Mouse (Mus musculus) ES-E14 (cell line): Measurements from ENCODE around the gene Gm48552. TPM values are rescaled to one million over a fixed set of nuclear protein-coding genes. Genes with fewer than 3 reads are reported as not detected.

Source experiments
- DNase-seq: peaks from one replicate; pipeline ENCODE4 v3.0.0-alpha.2; 2013; ENCODE audit warnings: low read depth, low spot score
- H3K27ac ChIP-seq: 2 replicates; pipeline ENCODE4 v1.5.1; 2012; ENCODE audit warnings: low read depth, mild to moderate bottlenecking, low read length, moderate library complexity, mixed read lengths; ENCODE audit not compliant: poor library complexity, insufficient read depth, severe bottlenecking
- H3K36me3 ChIP-seq: 2 replicates; pipeline ENCODE4 v1.6.1; 2012; ENCODE audit warnings: mild to moderate bottlenecking, low read length, moderate library complexity, mixed read lengths; ENCODE audit not compliant: control insufficient read depth, poor library complexity, insufficient read depth, severe bottlenecking
- H3K4me1 ChIP-seq, 2 experiments: fragments of 150-350 bp in 1 of 2; sonication (generic) in 1 of 2; 2 replicates each; pipeline ENCODE4 v1.6.1; 2012; ENCODE audit warnings: low read length in 2 of 2, mild to moderate bottlenecking in 1 of 2, mixed read lengths in 1 of 2; ENCODE audit not compliant: control insufficient read depth in 2 of 2, insufficient read depth in 2 of 2, poor library complexity in 1 of 2
- H3K4me3 ChIP-seq, 2 experiments: fragments of 150-350 bp in 1 of 2; sonication (generic) in 1 of 2; 2 replicates each; pipeline ENCODE4 v1.5.1; 2012; ENCODE audit warnings: low read length in 2 of 2, low read depth in 1 of 2, mild to moderate bottlenecking in 1 of 2, mixed read lengths in 1 of 2; ENCODE audit not compliant: insufficient read depth in 1 of 2, poor library complexity in 1 of 2, severe bottlenecking in 1 of 2
- H3K9ac ChIP-seq: 2 replicates; pipeline ENCODE4 v1.6.1; 2012; ENCODE audit warnings: low read depth, mild to moderate bottlenecking, low read length, mixed read lengths; ENCODE audit not compliant: poor library complexity, insufficient read depth, severe bottlenecking
- H3K9me3 ChIP-seq: fragments of 150-350 bp; sonication (generic); 2 replicates; pipeline ENCODE4 v1.6.1; 2012; ENCODE audit warnings: low read depth, mild to moderate bottlenecking, low read length; ENCODE audit not compliant: control insufficient read depth, insufficient read depth
- CHD2 ChIP-seq: IDR thresholded peaks from 2 replicates; pipeline ENCODE4 v1.6.1; 2014; ENCODE audit warnings: mild to moderate bottlenecking, low read depth, low read length, inconsistent platforms
- HCFC1 ChIP-seq: IDR thresholded peaks from 2 replicates; pipeline ENCODE4 v1.6.1; 2012; ENCODE audit warnings: low read length, inconsistent platforms, borderline replicate concordance; ENCODE audit not compliant: insufficient read depth
- MAFK ChIP-seq: IDR thresholded peaks from 2 replicates; pipeline ENCODE4 v1.6.1; 2014; ENCODE audit warnings: mild to moderate bottlenecking, low read depth, low read length, inconsistent platforms; ENCODE audit not compliant: insufficient read depth
- ZC3H11A ChIP-seq: IDR thresholded peaks from 2 replicates; pipeline ENCODE4 v1.6.1; 2012; ENCODE audit warnings: low read depth, mild to moderate bottlenecking, inconsistent platforms, low read length, borderline replicate concordance
- ZNF384 ChIP-seq: IDR thresholded peaks from 2 replicates; pipeline ENCODE4 v1.6.1; 2012; ENCODE audit warnings: low read depth, low read length, inconsistent platforms
- in situ Hi-C, 2 experiments: fragments of 600-800 bp; cut with MboI; formaldehyde crosslinking; loops; one replicate each; pipeline ENCODE4 v1.15.1; 2025; ENCODE audit warnings: low sequenced_read_pairs in 2 of 2, inconsistent platforms in 1 of 2; ENCODE audit not compliant: unreplicated experiment in 2 of 2
- total RNA-seq: library from RNA; depleted of rRNA; stranded (reverse); fragments of 300-350 nt; gene quantifications from 2 replicates; pipeline ENCODE4 v1.2.3, GENCODE M21; 2012

The Gm48552 gene
- total RNA-seq, 1 experiment, result 2.5 TPM

DNA sequence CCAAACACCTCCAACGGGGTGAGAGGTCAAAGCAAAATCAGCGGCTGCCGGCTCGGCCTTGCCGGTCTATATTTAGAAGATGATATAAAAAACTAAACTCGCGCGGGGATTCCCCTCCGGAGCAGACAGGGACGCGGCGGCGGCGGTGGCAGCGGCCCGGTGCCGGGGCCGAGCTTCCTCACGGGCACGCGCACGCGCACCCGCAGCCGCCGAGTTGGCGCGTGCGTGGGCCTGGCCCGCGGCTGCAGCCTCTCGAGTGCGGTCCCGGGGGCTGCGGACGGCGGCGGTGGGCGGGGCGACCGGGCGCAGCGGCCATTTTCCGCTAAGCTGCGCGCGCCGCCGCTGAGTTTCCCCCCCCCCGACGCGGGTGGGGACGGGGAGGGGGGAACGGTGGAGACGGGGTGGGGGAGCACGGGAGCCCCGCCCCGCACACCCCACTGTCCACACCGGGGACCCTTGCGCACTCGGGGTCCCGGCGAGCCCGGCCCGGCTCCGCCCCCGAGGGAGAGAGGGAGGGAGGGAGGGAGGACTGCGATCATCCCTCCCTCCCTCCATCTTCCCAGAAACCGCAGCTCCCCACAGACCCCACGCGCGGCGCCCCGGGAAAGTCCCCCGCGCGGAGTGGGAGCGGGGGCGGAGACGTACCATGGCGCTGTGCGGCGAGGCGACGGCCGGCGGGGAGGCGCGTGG lies 41.5 kb downstream of the Gm48552 start:
- H3K9ac ChIP-seq, result peak overlapping the region; percentile 67; the same call in 1 of the 2 replicates
- peaks cover 7 to 23% of the 10 kb centered on the region in 2 experiments; a peak in 2 of 4 replicates for H3K4me1 ChIP-seq
- H3K27ac ChIP-seq, result no peak overlapping the region
- peak overlapping the region; percentile 84 to 89 for H3K4me3 ChIP-seq
- no peaks in the 10 kb centered on the region for H3K9me3 ChIP-seq
- TF ChIP-seq CHD2, result no peak
- TF ChIP-seq ZC3H11A, result no peak
- no peak for TF ChIP-seq HCFC1
- TF ChIP-seq ZNF384, result no peak
- no peak for TF ChIP-seq MAFK
- H3K36me3 ChIP-seq, result no peaks in the 10 kb centered on the region
- no peak for DNase-seq
- in situ Hi-C loops, result no loop called here

DNA sequence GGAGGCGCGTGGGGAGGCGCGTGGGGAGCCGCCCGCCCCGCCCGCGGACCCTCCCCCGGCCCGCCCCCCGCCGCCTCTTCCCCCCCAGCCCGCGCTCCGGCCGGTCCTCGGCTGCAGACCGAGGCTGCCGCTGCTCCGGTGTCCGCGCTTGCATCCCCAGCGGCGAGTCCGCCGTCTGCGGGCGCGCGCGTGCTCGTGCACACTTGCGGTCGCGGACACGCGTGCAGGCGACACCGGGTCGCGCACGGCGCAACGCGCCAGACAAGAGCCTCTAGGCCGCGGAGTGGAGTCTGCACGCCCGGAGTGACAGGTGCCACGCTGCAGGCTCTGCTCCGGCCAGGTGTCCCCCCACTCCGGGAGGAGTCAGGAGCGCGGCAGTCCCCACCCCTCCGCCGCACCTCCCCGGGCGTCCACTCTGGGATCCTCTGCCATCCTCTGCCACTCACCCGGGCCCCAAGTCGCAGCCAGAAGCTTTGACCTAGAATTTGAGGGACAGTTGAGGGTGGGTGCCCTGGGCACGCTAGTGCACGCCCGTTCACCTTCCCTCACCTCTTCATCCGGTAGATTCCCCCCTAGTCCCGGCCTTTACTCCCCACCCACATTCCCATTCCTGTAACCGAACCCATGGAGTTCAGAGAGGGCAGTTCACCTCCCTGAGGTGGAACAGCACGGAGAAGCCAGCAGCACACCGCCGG lies 42.2 kb downstream of the Gm48552 start:
- peak overlapping the region; percentile 67 for H3K9ac ChIP-seq
- no peak overlapping the region for H3K27ac ChIP-seq
- in situ Hi-C loops, result no loop called here
- H3K36me3 ChIP-seq, result no peaks in the 10 kb centered on the region
- peak overlapping the region; percentile 84 to 89 for H3K4me3 ChIP-seq
- DNase-seq, result no peak
- TF ChIP-seq HCFC1, result no peak
- TF ChIP-seq MAFK, result no peak
- no peak for TF ChIP-seq ZNF384
- TF ChIP-seq CHD2, result no peak
- TF ChIP-seq ZC3H11A, result no peak
- H3K9me3 ChIP-seq, result no peaks in the 10 kb centered on the region
- H3K4me1 ChIP-seq, result peaks cover 5 to 19% of the 10 kb centered on the region in 2 experiments; a peak in 2 of 4 replicates

DNA sequence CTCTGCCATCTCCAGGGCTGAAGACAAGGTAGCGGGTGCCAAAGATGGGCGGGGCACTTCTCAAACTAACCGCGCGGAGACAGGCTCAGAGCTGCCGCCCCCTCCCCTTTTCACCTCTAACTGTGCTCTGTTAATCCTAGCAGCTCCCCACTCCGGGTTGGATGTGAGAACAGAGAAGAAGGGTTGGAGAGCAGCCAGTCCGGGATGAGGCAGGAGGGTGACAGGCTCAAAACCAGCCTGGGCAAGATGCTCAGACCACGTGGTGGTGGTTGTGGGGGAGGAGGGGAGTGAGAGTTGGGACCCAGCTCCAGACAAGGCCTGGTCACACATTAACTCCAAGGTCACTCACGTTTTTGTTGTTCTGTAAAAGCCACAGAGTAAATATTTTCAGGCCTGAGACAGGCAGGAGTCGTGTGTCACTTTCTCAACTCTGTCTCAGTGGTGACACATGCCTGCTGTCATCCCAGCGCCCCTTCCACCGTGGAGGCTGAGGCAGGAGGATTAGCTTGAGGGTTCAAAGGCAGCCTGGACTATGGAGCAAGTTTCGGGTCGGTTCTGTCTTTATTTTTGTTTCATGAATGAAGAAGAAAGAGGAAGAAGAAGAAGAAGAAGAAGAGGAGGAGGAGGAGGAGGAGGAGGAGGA lies 42.8 kb downstream of the Gm48552 start:
- TF ChIP-seq HCFC1, result no peak
- no peak for TF ChIP-seq ZNF384
- no peak for TF ChIP-seq MAFK
- TF ChIP-seq ZC3H11A, result no peak
- no peak for TF ChIP-seq CHD2
- in situ Hi-C loops, result no loop called here
- DNase-seq, result no peak
- H3K36me3 ChIP-seq, result no peaks in the 10 kb centered on the region
- no peak overlapping the region for H3K27ac ChIP-seq
- peaks cover 5 to 15% of the 10 kb centered on the region in 2 experiments; a peak in 2 of 4 replicates for H3K4me1 ChIP-seq
- H3K9ac ChIP-seq, result peak overlapping the region; percentile 60; the same call in 1 of the 2 replicates
- H3K9me3 ChIP-seq, result no peaks in the 10 kb centered on the region
- H3K4me3 ChIP-seq, result peak overlapping the region; percentile 84 to 89

DNA sequence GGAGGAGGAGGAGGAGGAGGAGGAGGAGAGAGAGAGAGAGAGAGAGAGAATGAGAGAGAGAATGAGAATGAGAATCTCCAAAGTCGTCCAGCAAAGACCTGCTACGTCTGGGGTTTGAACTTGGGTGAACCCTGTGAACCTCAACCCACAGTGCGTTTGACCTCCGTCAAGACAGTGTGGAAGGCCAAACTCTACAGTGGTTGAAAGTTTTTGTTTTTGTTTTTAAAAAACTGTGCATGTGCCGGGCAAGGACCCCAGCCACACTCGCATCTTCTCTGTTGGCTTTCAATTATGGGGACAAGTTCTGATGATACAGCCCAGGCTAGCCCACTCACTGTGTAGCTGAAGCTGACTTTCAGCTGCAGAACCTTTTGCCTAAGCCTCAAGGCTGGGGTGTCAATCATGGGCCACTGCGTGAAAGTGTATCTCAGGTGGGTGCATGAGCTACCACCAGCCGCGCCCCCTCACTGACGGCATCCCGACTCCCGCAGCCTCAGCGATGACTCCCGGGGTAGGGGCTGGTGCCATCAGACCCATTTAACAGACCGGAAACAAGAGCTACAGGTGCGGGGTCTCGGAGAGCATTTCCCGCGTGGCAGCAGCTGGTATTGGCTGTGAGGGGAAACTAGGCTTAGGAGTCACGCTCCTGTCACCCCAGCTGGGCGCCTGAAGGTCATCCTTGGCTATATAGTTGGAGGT lies 43.5 kb downstream of the Gm48552 start:
- TF ChIP-seq ZC3H11A (no peak), CHD2 (no peak), HCFC1 (no peak), MAFK (no peak), ZNF384 (no peak)
- H3K9ac ChIP-seq, result no peak overlapping the region
- no peaks in the 10 kb centered on the region for H3K9me3 ChIP-seq
- no peak for DNase-seq
- H3K36me3 ChIP-seq, result no peaks in the 10 kb centered on the region
- no peak overlapping the region for H3K27ac ChIP-seq
- peaks cover 5 to 13% of the 10 kb centered on the region in 2 experiments; a peak in 2 of 4 replicates for H3K4me1 ChIP-seq
- in situ Hi-C loops, result no loop called here
- no peak overlapping the region for H3K4me3 ChIP-seq
